Mouse (Mus musculus): ENCODE data around the gene Sowaha.
A peak's percentile ranks its signal among the peaks of the same experiment; 100 is the strongest.

Sowaha gene

DNA sequence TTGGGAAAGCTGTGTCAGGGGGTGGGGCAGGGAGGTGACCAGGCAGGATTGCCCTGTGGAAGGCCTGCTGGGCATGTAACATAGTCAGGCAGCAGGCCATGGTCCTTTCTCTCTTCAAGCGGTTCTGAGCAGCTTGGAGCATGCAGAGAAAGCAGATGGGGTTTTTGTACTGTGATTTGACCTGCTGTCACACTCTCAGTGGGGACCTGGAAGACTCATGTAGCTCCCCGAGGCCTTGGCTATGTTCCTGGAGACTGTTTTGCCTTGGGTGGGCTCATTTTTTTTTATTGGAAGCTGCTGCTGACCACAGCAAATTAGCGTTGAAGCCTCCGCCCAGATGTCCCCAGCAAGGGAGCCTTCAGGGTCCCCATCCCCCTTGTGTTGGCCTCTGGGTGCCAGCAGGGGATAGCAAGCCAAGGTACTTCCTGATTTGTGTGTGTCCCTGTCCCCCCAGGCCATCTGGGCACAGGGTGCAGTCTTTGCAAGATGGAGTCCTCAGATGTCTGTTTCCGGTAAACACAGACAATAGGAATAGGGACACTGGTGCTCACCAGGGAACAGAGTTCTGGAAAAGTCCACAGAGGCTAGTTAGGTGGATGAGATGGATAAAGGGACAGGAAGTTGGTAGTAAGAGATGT, 25.1 kb upstream of the Sowaha start:
- no peak for DNase-seq (ENCODE audit: low spot score)

DNA sequence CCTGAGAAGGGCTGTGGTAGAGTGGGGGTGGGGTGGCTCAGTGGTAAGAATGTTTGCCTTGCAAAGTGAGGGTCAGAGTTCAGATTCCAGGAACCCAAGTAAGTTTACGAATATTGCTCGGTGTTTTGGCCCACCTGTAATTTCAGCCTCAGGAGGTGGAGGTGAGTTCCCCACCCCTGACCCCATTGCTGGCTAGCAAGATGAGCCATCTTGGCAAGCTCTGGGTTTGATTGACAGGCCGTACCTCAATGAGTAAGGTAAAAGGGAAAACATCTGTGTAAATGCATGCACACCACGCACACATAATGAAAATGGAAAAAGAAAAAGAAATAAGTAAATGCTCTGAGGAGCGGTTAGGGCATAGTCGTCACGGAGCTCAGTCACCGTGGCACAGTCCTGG, 24.3 kb upstream of the Sowaha start:
- DNase-seq (ENCODE audit: low spot score) = no peak

DNA sequence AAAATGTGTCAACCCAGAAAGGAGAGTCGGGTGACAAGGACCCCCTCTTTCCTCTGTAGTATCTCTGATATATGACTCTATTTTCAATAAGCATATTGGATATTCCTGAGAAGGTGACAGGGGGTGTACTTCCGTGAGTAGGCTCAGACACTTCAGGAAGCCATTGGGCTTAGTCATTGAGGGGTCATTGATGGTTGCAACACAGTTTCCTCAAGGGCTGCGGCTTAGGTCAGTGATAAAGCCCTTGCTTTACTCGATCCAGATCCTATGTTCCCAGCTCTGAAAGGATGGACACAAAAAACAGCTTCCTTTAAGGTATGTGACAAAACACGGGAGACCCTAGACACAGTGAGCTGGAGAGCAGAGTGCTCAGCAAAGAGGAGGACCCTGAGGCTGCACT, 23.7 kb upstream of the Sowaha start:
- DNase-seq (ENCODE audit: low spot score) = no peak

DNA sequence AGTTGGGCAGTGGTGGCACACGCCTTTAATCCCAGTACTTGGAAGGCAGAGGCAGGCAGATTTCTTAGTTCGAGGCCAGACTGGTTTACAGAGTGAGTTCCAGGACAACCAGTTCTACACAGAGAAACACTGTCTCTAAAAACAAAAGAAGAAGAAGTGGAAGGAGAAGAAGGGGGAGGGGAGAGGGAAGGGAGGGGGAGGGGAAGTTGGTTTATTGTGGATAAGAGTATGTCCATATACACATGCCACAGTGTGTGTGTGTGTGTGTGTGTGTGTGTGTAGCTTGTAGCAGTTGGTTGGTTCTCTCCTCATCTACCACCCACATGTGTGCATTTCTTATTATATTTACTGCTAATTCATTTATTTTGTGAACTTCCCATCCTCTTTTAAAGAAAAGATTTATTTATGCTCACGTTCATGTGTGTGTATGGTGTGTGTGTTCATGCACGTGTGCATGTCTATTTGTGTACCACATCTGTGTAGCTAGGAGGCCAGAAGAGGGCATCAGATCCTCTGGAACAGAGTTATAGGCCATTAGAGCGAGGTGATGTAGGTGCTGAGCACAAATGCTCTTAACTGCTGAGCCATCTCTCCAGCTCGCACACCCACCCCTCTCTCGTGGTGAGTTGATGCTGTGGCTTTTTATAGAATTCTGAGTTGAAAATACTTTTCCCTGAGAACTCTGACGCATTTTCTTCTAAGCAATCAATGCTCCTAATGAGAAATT, 22.1 kb upstream of the Sowaha start:
- DNase-seq (ENCODE audit: low spot score) = no peak

DNA sequence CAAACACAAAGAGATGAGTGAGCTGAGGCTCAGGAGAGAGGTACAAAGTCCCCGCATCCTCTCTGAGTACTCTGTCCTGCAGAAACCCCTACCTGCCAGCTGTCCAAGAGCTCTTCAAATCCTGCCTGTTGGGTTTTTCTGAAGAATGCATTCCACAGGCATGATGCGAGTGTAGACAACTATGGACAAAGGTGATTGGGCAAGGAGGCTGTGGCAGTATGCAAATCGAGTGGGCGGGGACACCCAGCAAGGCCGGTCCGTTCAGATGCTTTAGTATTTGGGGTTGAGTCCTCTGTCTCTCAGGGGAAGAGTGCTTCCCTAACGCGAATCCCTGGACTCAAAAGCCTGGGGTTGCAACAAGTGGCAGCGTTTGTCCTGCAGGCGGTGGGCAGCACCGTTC, 20.5 kb upstream of the Sowaha start:
- DNase-seq (ENCODE audit: low spot score) = peak; percentile 72

DNA sequence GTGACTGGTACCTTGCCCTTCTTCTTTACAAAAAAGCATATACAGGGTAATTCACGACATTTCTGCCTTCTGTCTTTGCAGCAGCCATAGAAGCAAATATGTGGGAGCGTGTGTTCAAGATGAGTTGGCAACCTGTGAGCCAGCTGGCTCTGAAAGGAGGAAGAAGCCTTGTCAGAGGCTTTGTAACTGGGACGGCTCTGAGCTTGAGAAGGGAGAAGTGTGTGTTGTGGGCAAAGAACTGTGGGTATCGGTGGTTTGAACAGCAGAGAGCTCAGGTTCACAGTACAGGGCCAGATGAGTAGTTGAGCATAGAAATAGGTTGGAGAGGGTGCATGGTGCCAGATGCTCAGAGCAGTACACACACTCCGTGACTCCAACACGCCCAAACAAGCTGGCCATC, 16.9 kb upstream of the Sowaha start:
- DNase-seq (ENCODE audit: low spot score) = no peak

DNA sequence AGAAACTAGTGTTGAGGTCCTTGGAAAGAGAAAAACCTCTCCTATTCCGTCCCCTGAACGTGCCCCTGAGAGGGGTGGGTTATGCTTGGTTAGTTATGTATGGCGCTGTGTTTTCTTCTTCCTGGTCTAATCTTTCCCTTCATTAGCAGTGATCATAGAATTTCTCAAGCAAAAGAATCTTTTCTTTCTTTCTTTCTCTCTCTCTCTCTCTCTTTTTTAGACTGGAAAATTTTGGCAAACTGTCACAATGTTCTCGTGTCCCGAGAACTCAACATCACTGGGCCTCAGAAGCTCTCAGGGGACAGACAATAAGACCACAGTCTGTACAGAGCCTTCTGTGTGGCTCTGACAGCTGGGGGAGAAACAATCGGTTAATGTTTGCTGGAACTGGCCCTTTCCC, 15.3 kb upstream of the Sowaha start:
- no peak for DNase-seq (ENCODE audit: low spot score)

DNA sequence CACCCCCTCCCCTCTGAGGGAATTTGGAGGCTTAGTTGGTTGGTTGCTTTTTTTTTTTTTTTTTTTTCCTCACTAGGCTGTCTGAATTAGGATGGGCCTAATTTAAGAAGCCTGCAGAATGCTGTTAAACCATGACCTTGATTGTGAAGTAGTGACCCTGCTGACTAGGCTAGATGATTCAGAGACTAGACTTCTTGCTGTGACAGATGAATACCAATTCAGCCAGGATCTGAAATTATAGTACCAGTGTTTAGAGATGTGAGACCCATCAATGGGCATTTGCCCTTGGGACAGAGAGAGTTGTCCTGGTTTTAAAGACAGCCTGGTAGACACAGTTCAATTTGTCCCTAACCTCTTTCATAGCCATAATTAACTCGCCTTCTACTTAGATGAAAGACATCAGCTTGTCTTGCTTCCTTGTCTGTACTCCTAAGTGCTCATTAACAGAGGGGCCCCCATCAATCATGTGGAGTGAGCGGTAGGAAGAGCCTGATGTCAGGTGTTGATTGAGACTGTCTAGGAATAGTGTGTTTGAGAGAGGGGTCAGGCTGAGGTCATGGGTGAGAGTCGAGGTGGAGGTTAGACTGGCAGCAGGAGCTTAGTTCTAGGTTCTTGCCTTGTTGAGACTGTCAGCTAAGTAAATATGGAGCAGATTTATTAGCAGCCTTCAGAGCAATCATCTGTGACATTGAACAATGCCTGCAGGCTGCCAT, 13.3 kb upstream of the Sowaha start:
- DNase-seq (ENCODE audit: low spot score) = peak; percentile 84

DNA sequence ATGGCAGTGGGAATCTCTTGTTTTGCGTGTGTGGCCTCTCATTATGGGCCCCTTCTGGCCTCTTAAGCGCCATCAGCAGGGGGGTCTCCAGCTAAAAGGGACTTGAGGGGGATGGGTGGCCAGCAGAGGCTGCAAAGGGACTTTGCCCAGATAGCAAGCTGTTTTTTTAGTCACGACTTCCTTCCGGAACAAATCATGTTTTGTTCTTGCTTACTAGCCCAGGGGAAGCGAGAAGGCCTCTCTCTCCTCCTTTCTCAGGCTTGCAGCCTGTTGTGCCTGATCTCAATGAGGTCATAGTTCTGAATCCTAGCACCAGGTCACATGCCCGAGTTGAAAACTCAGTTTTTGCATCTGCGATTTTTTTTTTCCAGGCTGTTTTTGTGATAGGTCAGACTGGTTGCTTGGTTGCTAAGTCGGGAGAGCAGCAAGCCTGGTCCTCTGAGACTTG, 11.9 kb upstream of the Sowaha start:
- DNase-seq (ENCODE audit: low spot score) = peak; percentile 68

DNA sequence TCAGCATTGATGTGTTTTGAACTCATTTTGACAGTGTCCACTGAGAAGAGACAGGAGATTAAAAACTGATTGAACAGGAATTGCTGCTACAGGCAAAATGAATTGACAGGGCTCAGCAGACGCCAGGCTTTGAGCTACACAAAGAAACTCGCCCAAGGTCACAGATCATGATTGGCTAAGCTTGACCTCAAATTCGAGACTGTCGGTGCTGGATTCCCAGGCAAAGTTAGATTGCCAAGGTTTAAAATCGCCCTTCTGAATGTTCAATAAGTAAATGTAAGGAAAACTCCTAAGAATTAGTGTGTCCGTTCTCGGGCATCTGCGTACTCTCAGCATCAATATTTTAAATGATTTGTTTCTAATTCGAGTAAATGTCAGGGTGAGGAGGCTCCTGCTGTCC, 9.3 kb upstream of the Sowaha start:
- DNase-seq (ENCODE audit: low spot score) = peak; percentile 31

DNA sequence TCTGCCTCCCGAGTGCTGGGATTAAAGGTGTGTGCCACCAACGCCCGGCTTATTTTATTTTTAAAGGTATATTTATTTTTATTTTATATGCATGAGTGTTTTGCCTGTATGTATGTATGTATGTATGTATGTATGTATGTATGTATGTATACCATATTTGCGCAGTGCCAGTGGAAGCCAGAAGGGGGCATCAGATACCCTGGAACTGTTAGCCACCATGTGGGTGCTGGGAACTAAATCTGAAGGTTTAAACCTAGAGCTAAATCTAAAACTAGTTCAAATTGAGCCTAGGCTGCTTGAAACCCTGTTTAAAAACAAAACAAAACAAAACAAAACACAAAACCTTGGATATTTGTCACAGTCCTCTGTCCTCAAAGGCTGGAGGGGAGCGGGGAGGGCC, 8.9 kb upstream of the Sowaha start:
- DNase-seq (ENCODE audit: low spot score) = no peak

DNA sequence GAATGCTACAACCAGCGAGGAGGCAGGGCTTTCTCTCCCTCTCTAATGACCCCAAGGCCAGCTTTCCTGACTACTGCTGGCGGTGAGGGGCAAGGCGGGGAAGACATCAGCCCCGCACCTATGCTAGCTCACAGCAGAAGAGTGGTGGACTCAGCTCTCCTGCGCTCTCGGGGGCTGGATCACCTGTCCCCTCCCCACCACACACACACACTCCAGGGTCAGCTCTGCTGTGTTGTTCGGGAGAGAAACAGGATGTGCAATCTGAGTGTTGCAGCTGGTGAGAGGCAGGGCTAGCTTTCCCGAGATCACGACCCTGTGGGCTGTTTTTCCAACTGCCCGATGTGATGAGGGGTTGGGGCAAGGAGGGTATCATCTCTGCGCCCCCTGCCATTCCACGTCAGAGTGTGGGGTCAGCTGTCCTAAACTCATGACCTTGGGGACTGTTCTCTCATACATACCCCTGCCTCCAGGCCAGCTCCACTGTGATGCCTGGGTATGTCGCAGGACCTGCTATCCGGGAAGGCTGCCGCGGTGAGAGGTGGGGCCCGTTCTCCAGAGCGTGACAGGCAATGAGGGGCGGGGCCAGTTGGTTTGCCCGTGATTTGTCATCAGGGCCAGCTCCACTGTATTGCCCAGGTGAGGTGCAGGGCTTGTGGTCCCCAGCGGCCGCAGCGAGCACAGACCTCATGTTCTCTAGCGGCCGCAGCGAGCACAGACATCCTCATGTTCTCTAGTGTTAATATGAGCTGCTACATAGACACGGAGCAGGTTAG, 6.9 kb upstream of the Sowaha start:
- peak; percentile 51 for DNase-seq (ENCODE audit: low spot score)

DNA sequence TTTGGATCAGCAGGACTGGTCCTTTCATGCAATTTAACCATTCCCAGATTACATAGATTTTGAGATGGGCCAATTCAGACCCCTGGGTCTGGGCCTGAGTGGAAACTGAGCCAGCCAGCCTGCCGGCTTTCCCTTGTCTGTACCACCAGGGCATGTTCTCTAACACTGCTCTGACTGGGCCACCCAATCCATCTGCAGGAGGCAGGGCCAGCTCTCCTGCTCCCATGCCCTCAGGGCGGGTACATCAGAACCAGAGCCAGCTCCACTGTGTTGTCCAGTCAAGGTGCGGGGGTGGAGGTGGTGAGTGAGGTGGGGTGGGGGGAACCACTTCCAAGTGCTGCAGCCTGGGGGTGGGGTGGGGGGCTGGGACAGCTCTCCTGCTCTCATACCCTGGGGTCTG, 6.3 kb upstream of the Sowaha start:
- no peak for DNase-seq (ENCODE audit: low spot score)

DNA sequence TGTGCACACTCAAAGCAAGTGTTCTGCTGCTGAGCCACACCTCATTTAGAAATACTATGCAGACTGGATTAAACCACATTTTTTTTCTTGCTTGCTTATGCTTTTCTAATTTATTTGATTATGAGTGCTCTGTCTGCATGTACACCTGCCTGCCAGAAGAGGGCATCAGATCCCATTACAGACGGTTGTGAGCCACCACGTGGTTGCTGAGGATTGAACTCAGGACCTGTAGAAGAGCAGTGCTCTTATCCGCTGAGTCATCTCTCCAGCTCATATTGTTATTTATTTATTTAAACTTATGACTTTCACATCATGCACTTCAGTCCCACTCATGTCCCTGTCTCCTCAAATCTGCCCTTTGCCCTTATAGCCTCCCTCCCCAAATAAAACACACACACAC, 5.6 kb upstream of the Sowaha start:
- DNase-seq (ENCODE audit: low spot score) = no peak

DNA sequence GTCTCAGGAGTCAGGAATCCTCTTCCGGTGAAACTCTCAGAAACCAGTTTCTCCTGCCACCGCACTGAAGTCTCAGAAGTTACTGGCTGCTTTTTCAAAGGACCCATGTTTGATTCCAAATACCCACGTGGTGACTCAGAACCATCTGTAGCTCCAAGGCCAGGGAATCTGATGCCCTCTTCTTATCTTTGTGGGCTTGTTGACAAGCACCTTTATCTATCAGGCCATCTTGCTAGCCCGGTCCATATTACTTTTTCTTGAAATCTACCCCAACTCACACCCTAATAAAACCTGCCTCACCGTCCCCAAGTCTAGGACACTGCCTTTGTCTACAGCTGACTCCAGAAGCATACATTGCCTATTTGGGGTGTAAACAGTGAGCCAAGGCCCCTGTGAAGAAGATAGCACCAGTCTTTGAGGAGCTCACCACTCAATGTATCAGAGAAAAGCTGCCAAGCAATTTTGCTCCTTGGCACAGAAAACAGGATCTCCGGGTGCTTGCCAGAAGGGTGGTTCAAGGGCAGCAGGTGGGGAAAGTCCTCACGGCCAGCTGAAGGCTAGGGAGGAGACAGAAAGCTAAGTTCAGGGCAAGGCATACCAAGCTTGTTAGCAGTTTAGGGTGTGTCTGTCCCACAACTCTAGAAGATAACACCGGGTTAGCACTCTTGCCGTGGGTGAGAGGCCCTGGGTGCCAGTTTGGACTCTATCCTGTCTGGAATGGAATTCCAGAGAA, 3.3 kb upstream of the Sowaha start:
- no peak for DNase-seq (ENCODE audit: low spot score)

DNA sequence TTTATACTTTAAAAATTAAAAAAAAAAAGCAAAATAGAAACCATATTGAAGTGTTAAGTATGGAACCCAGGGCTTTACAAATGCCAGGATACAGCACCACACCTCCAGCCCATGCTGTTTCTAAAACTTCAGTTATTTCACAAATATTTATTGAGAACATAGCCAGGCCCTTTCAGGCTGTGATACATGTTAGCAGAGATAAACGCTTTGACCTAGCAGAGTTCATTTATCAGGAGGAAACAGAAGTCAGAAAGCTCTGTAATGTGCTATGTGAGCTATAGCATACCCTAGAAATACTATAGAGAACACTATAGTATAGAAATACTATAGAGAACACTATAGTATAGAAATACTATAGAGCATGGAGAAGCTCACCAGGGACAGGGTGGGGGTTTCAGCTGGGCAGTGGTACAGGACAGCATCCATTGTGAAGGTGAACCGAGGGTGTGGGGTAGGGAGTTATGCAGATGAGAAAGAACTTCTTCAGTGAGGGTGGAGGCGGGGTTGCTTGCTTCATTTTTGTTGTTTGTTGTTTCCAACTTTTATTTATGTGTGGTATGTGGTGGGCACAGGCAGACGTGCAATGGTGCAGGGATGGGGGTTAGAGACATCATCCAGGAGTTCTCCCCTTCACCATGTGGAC, 1.1 kb upstream of the Sowaha start:
- DNase-seq (ENCODE audit: low spot score) = no peak

DNA sequence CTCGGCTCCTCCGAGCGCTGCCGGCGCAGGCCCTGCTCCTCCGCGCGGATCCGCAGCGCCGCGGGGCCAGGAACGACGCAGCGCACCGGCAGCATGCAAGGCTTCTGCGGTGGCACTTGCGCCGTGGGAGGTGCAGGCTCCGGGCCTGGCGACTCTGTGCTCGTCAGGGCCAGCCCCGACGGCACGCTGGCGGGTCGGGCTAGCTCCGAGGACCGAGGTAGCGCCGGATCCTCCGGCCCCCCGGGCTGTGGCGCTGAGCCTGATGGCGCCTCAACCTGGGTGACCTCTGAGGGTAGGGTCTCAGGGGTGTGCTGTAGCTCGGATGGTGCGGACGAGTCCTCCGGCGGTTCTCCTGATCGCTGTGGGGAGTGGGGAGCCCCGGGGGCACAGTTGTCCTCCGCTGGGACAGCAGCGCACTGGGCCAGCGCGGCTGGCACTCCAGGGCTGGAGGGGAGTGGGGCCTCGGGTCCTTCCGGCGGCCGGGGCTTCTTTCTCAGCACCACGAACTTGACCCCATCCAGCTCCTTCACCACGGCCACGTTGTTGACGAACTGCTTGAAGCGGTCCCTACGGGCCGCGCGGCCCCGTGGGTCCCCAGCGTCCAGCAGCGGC, 797 bp downstream of the Sowaha start:
- DNase-seq (ENCODE audit: low spot score) = peak; percentile 13

DNA sequence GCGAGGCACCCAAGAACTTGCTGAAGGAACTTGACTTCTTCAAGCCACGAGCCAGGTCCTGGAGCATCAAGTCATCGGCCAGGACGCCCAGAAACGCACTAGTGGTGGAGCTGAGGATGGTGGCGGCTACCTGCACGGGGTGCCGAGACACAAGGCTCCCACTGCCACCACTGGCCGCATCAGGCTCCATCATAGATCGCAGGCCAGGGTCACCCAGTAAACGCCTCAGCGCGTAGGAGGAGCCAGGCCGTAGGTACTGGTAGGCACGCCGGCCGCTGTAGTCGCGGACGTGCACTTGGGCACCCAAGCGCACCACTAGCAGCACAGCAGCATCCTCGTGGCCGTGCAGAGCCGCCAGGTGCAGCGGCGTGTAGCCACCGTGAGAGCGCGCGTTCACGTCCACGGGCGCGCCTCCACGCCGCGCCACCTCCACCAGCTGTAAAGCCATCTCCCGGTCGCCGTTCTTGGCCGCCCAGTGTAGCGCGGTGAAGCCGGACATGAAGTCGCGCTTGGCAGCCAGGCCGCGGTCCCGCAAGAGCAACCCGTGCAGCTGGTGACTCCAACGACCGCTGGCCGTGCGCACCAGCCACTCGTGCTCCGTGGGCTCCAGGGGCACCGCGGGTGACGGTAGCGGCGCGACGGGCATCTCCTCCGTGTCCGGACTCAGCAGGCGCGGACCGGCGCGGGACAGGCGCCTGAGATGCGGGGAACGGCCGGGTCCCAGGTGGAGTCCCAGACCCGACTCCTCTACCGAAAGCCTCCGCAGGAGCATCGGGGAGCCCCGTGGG, 1.5 kb downstream of the Sowaha start:
- DNase-seq (ENCODE audit: low spot score) = peak; percentile 39

DNA sequence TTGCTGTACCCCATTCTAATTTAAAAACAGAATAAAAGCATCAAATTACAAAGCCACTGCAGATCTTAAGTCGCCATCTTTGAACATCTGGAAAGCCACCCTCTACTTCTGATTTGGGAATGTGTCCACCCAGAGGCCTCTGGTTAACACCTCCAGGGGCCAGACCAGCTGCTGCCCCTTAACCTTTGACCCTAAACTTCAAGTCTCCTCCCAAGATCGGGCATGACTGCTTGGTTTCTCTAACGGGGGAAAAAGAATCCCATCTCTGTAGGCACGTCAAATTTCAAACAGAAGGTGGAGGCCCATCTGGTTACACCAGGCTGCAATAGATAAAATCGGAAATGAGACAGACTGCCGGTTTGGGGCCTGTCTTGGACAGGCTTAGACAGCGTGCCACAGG, 2.2 kb downstream of the Sowaha start:
- DNase-seq (ENCODE audit: low spot score) = peak; percentile 46

DNA sequence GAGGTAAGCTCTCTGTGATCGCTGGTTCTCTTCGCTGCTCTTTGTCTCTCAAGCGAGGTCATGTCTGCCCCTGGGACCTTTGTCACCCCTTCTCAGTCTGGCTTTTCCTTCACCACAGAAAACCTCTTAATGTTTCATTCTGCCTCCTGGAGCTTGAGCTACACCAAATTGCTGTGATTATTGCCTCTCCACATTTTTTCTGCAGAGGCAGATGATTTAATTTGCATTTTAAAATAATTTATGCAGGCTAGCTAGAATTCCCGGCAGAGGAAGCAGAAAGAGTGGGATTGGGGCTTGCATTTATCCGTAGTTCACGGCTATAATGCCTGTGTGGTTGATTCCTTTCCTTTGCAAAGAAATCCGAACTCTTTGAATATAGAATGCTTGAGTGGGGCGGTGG, 4.5 kb downstream of the Sowaha start:
- no peak for DNase-seq (ENCODE audit: low spot score)

All from embryo, embryonic 10 days (tissue).